Mouse (Mus musculus): ENCODE results near the gene Siva1.
A peak's percentile ranks its signal among the peaks of the same experiment; 100 is the strongest.

Siva1 gene

DNA sequence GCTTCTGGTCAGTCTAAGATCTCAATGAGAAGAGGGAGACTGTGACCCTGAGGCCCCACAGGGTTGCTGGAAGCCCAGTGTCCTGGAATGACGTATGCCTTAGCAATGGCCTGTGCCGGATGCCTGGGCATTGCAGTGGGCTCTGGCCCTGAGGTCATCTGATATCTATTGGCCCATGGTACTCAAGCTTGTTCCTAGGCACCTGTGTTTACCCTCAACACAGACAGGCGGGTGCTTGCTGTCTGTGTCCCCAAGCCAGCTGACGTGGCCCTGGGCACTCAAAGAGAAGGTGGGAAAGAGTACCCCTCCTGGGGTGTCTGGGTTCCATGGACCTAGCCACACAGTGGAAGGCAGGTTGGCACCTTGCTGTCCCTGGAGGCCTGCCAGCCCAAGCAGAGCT lies 18.8 kb upstream of the Siva1 start:
- DNase-seq: no peak

DNA sequence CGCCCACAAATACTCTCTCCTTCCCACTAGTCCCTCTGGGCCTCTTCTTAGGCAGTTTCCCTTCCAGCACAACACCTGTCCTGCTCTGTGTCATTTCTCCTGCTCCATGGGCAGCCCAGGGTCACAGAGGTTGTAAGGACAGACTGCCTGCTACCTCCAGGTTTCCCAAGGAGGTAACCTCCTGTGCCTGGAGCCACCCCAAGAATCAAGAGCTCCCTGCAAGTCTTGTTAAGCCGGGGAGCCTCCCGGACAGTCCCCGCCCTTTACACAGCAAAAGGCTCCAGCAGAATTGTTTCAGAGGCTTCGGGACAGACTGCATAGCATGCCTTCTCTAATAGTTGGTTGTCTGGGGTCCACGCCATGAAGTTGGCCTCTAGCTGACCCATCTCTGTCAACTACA lies 18.0 kb upstream of the Siva1 start:
- DNase-seq: no peak

DNA sequence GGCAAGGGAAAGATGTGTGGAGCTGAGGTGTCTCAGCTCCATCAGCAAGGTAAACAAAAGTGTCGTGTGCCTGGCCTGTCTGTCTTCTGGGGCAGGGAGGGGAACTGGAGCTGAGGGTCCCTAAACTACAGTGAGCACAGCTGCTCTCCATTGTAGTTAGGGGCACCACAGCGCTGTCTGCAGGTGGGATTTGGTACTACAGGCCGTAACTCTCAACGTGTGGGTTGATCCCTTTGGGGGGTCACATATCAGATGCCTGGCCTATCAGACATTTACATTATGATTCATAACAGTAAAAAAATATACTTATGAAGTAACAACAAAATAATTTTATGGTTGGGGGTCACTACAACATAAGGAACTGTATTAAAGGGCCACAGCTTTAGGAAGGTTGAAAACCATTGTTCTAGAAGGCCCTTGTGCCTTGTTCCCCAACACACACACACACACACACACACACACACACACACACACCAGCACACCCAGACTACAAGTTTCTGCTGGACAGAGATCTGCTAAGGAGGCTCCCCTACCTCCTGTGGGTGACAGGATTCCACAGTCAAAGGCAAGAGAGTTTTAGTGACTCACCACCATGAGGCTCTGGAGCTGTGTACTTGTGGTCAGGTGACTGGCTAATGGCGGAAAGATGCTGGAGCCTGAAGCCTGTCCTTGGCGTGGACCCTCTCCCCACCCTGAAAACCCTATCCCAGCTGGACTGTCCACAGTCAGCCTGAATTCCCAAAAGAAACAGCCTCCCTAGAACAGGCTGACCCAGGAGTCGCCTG lies 17.2 kb upstream of the Siva1 start:
- DNase-seq: no peak

DNA sequence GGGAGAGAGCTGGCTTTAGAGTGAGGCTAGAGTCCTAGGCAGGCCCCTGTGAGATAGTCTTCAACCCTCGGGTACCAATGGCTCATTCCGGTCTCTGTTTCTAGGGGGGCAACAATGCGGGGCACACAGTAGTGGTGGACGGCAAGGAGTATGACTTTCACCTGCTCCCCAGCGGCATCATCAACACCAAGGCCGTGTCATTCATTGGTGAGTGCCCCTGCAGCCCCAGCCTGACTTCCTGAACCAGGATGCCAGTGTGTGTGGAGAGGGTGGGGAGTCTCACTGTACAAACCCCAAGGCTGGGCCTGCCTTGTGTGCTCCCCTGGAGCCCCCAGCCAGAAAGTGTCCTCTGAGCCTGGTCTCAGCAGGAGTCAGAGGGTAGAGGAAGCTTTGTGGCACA lies 16.3 kb upstream of the Siva1 start:
- DNase-seq: no peak

DNA sequence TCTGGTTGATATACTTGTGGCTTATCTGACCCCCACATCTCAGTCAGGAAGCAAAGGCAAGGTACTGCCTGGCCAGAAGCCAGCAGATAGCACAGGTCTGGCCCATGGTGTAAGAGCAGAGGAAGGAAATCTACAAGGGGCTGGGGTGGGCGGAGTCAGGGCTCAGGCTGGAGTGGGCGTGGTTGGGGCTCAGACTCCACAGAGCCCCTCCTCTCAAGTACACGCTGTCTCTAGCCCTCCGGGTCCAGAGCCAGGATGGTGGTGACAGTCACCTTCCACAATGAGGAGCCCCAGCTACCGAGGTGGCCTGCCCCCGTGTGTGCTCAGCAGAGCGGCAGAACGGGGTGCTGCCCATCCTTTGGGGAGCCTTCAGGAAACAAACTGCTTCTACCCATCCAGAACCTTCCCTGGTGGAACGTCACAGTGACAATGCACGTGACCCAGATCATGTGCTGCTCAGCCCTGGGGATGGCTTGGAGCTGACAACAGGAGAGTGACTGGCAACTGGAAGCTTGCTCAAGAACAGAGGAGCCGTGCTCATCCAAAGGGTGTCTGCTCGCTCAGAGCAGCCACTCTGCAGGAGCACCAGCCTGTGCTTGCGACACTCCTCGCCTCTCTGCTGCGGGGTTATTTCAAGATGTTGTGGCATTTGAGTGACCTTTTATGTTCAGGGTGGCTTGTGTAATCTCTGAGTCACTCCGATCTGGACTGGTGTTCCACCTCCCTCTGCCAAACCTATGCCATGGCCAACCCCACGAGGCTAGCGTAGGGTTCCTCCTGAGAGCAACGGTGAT lies 15.4 kb upstream of the Siva1 start:
- peak; percentile 42 for DNase-seq

DNA sequence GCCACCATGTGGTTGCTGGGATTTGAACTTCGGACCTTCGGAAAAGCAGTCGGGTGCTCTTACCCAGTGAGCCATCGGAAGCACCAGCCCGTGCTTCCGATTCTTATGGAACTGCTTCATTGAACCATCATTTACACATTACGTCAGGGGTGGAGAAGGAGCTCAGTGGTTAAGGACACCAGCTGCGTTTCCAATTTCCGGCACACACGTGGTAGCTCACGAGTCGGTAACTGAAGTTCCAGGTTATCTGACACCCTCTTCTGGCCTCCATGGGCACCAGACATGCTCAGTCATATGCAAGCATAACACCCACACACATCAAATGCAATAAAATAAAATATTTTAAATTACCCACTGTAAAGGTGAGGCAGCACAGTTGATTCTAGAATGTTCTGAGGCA lies 14.4 kb upstream of the Siva1 start:
- no peak for DNase-seq

DNA sequence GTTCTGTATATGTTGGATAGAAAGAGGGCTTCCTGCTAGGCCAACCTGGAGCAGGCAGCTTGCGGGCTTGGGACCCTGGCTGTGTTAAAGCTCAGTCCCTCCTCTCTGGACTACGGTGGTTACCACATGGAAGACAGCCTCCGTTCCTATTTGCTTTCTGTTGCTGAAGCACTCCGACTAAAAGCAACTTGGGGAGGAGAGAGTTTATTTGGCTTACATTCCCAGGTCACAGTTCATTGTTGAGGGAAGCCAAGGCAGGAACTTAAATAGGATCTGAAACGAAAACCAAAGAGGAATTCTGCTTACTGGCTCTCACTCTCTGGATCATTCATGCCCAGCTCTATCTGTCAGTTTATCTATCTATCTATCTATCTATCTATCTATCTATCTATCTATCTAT lies 13.7 kb upstream of the Siva1 start:
- DNase-seq: no peak

DNA sequence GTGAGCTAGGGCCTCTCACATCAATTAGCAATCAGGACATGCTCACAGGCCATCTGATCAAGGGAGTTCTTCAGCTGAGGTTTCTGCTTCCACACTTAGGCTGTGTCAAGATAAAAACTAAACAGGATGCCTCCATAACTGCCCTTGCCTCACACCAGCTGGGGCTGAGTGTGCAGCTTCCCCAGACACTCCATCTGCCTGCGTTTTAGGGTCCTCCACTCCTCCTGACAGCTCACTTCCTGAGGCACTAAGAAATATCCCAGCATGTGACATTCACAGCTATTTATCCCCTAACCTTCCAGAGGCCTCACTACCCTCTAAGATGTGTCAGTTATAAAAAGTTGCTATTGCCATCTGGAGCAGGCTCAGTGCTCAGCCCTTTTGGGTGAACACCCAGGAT lies 13.0 kb upstream of the Siva1 start:
- DNase-seq: no peak

DNA sequence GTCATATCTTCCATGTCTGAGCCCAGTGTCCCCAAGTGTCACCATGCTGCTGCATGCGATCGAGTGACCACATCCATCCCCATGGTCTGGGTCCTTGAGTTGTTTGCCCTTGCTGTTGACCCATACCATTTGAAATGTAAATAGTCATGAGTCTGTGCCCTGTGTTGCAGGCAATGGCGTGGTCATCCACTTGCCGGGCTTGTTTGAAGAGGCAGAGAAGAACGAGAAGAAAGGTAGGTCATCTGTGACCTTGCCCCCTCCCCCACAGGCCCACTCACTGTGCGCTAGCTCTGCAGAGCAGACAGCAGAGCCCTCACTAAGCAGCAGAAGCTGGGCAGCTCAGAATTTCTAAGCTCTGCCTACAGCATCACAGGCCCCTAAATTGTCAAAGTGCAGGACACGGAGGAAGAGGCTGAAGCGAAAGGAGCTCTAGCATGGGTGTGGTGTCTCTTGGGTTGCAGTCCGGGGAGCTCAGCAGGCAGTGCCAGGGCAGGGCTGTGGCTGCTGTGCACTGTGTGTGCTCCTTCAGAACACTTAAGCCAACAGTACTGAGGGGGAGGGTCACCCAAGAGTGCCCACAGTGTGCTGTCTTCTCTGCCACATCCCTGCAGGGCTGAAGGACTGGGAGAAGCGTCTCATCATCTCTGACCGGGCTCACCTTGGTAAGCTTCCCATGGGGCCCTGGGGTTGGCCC lies 12.2 kb upstream of the Siva1 start:
- no peak for DNase-seq

DNA sequence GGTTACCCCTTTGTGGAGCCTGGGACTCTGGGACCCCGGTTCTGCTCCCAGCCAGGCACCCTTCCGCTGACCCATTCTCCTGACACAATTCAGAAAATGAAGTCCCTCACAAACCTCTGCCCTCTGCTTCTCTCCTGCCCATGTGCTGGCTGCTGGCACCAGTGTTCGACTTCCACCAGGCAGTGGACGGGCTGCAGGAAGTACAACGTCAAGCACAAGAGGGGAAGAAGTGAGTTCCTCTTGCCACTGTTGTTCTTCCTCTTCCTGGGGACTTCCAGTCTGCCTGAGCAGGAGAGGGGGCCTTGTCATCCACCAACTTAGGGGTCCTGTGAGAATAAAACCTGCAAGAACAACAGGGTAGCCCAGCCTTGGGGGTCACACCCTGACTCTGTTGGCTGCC lies 11.6 kb upstream of the Siva1 start:
- DNase-seq: no peak

DNA sequence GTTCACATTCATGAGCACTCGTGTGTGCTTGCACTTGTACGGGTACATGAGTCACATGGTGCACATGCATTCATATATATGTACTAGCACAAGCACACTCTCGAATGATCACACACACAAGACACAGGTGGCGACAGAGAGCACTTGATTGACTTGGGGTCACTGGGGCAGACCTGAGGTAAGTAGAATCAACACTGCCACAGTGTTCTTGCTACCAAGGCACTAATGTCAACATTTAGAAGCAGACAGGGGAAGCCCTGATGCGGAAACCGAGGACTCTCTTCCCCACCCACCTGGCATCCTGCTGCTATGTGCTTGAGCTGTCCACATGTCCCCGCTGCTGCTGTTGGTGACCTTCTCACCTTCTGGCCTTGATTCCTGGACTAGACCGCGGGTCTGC lies 10.8 kb upstream of the Siva1 start:
- no peak for DNase-seq

DNA sequence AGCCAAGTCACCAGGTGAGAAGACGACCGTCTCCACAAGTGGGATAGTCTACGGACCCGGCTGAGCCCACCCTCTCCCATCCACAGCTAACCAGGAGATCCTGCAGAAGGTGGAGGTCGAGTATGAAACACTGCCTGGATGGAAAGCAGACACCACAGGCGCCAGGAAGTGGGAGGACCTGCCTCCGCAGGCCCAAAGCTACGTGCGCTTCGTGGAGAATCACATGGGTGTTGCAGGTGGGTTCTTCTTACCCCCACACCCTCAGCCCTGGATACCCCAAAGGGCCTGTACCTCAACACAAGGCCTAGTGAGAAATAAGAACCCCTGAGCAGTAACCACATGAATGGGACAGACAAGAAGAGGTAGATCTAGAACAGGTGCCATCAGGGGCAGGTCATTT lies 5.0 kb upstream of the Siva1 start:
- no peak for DNase-seq

DNA sequence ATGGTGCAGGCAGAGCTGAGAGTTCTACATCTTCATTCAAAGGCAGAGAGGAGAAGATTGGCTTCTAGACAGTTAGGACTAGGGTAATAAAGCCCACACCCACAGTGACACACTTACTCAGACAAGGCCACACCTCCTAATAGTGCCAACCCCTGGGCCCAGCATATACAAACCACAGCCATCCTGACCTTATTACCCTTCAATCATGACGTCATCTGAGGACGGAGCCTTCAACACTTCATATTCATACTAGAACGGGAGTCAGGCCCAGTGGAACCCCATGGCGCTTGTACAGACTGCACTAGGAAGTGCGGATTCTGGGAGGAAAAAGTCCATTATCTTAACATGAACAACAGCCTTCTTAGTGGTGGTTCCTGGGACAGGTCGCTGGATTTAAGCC lies 1.4 kb upstream of the Siva1 start:
- DNase-seq: no peak

DNA sequence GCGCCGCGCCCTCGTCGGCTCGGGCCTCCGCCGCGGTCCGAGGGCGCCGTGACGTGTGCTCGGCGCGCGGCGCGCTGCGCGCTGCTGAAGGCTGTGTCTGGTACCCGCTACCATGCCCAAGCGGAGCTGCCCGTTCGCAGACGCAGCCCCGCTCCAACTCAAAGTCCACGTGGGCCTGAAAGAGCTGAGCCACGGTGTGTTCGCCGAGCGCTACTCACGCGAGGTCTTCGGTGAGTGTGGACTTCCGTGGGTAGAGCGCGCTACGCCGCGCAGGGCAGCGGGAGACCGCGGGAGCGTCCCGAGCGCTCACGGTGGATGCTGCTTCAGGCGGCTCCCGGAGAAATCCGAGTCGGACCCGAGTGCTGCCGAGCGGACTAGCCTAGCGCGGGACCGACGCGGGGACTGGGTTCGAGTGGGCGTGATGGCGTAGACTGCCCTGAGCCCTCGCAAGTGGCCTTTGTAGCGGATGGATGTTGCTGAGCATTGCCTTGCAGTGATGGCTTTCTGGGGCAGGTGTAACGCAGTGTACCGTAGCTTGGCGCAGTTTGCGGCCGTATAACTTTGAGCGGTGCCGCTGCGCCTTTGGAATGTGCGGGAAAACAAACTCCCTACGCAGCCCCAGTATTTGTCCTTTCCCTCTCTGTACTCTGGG lies 502 bp downstream of the Siva1 start:
- DNase-seq: no peak

DNA sequence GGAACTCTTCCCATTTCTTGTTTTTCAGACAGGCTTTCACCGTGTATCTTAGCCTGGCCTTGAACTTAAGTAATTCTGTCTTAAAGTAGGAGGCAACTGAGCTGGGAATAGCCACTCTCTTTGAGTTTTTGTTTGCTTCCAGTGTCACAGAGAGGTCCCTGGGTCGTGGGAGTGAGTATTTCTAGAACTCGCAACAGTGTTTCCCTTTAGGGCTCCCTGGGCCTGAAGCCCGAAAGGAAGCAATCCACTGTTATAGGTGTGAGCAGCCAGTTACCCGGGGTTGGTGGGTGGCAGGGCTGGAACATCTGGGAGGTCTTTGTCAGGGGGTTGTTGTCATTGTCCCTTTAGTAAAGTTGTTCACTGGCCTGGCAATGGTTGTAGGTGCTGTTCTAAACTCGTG lies 1.7 kb downstream of the Siva1 start:
- no peak for DNase-seq

DNA sequence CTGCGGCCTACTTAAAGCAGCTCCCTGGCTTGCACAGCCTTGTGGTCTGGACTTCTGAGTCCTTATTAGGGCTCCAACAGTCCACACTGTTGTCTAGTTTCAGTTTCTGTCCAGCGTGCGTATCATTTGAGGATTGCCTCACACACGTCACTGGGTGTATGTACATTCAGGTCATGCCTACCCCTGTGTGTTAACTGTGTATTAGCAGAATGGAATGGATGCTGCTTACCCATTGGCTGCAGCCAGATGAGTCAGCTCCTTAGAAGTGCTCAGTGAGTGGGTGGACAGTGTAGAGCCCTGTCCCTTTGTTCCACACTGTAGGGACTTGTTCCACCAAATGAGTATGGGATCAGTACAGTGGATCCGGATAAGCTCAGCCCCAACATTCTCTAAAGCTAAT lies 3.6 kb downstream of the Siva1 start:
- no peak for DNase-seq

DNA sequence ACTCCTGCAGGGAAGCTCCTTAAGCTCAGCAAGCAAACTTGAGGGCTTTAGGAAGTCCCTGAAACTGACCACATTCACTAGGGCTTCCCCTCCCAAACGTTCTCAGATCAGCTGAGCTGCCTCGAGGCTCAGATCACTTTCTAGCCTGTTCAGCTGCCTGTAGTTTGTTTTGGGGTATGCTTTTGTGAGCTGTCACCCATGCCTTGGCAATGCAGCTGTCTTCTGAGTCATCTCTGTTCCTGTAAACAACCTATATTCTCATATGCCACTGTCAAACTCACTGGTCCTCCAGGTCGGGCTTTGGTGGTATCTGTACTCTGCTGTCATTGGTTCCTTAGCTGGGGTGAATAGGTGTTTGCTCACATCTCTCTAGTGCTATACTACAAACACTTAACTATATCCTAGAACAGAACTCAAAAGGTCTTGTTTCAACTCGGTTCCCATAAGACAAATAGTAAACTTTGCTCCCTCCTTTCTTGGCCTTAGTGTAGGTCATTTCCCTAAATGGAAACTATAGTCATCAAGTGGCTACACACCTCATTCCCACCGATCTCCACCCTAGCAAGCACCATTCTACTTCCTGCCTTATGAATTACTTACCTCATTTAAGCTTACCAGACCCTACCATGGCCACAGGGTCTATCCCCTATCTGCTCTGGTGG lies 7.4 kb downstream of the Siva1 start:
- DNase-seq: no peak

DNA sequence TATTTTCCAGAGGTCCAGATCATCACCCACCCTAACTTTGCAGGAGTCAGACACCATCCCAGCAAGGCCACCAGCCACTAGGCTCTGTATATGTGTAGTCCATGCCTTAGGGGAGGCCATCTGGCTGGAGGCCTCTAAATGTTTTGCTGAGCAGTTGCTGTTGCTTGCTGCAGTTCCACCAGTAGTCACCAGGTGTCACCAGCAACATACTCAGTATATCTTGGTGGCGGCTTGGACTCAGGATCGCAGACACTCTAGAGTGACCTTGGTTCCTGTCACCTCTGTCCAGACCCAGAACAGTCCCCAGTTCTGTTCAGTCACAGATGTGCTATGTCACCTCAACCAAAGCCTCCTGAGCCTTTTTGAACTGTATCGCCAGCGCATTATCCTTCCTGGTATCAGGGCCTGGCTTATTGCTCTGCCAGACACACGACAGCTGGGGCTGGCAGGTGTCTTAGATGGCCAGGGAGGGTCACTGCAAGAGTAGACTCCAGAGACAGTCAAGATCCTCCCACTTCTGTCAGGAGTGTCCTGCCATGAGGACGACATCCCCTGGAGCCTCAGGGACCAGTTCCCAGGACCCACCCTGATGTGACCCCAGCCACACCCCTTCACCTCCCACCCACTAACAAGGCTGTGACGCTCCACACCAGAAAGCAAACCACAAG lies 8.8 kb downstream of the Siva1 start:
- DNase-seq: peak; percentile 91

DNA sequence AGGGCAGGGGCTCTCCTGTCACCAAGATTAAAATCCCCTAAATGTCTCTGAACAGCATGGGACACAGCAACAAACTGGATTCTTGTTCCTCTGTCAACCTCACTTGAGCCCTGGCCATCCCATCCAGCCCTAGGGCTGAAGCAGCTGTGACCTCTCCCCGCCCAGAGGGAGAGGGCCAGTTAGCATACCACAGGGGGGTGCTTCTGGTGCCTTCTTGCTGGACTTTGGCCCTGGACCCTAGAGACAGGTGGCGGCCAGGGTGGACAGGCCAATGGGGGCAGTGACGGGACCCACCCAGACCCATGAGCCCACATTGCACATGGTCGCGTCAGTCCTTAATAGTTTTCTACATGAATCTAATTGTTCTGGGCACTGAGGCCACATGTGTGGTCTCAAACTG lies 9.6 kb downstream of the Siva1 start:
- DNase-seq: no peak

DNA sequence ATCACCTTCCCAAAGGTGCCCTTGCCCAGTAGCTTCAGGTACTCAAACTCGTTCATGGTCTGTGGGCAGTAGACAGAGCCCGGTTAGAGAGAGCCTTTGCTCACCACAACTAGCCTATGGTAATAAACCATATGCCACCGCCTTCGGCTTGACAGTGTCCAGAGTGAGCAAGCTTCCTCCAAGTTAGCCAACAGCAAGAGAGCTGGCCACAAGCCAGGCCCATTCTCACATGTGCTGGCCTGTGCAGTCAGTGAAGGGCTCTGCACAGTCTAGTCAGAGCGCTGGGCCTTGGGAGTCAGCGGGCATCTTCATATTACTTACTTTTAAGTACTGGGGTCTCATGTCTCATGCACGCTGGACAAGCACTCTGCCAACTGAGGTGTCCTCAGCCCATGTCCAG lies 14.1 kb downstream of the Siva1 start:
- DNase-seq: no peak

DNA sequence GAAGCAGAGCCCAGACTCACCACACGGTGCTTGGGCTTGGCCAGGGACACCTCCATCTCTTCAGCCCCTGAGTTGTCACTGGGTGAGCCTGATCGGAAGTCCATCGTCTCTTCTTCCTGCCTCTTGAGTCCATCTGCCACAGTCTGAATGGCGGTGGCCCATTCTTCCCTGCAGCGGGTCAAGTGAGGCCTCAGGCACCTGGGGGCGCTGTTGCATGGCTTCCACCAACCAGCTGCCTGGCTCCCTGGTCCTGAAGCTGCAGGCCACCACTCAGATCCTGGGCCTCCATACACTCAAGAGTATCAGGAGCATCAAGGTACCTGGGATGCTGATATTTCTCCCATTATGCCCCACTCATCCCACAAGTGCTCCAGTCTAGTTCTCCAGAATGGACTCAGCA lies 14.6 kb downstream of the Siva1 start:
- DNase-seq: peak; percentile 65

DNA sequence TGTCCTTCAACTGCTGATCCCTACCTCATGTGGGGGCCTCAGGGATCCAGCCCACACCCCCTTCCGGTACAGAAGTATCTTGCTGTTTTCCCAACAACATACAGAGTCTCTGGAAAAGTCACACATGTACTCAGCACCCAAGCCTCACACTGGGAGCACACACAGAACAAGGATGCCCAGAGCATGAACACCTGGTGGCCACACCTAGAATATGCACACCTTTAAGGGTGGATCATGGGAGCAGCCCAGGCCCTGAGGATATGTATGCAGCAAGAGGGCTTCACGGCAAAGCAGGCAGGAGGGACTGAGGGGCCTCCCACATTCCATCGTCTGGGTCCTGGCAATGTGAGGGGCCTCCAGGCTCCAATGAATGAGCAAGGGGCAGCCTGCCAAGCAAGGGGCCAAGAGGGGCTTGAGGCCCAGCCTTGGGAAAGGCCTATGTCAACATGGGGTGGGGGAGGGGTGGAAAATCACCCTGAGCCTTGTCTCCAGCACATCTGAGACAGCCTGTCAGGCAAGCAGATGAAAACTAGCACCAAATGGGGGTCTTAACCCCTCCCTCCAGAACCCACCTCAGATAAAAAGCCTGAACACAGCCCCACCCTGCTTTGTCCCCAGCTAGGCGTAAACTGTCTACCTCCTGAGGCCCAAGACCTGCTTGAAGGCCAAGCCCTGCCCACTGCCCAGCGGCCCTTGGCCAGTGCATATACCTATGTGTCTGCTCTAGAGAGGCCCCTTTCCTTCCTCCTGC lies 16.3 kb downstream of the Siva1 start:
- DNase-seq: no peak

Measured in kidney, adult 9 months (tissue).